Mouse (Mus musculus) CH12F3 (cell line): Measurements from ENCODE around the gene Bud31.
"Not testable (repeated sequence)": the region's sequence is repeated elsewhere in the genome, so short reads cannot be mapped to it uniquely, and the experiment has no call there.

Experiments
- in situ Hi-C: fragments of 300-500 bp; cut with MboI; formaldehyde crosslinking; loops from 2 replicates; pipeline ENCODE4 v1.14.3; 2020; ENCODE audit warnings: low sequenced_read_pairs

Bud31 gene

GRCm38 (mm10) chr5:145139571-145140519, at the start of gene Bud31, which contains the start of gene Pdap1:
Gene Bud31, plus strand, starts transcription at chr5:145140362.
Gene Pdap1, minus strand, starts transcription at chr5:145140238.
- in situ Hi-C loops, result no loop called here

GRCm38 (mm10) chr5:145096195-145096594, 44.0 kb upstream of the Bud31 start:
- in situ Hi-C loops, result no loop called here

- in situ Hi-C loops, result no loop called here
Observed at GRCm38 (mm10) chr5:145098340-145098821, 41.8 kb upstream of the Bud31 start.

GRCm38 (mm10) chr5:145100960-145101359, 39.2 kb upstream of the Bud31 start:
- in situ Hi-C loops, result no loop called here

GRCm38 (mm10) chr5:145101451-145101850, 38.7 kb upstream of the Bud31 start:
- in situ Hi-C loops, result not testable (repeated sequence)

GRCm38 (mm10) chr5:145102706-145103105, 37.5 kb upstream of the Bud31 start:
- in situ Hi-C loops, result no loop called here

- in situ Hi-C loops, result no loop called here
Observed at GRCm38 (mm10) chr5:145104328-145104727, 35.8 kb upstream of the Bud31 start.

GRCm38 (mm10) chr5:145105694-145106275, 34.4 kb upstream of the Bud31 start:
- in situ Hi-C loops, result no loop called here

GRCm38 (mm10) chr5:145110401-145110800, 29.8 kb upstream of the Bud31 start:
- in situ Hi-C loops, result no loop called here

- in situ Hi-C loops, result no loop called here
Observed at GRCm38 (mm10) chr5:145112566-145112965, 27.6 kb upstream of the Bud31 start.

GRCm38 (mm10) chr5:145113416-145113815, 26.7 kb upstream of the Bud31 start:
- in situ Hi-C loops, result no loop called here

GRCm38 (mm10) chr5:145114071-145114605, 26.0 kb upstream of the Bud31 start, which contains the start of gene Arpc1b:
Gene Arpc1b, plus strand, starts transcription at chr5:145114215.
- in situ Hi-C loops, result no loop called here

GRCm38 (mm10) chr5:145114606-145115473, 25.3 kb upstream of the Bud31 start:
- in situ Hi-C loops, result no loop called here

GRCm38 (mm10) chr5:145115736-145116135, 24.4 kb upstream of the Bud31 start:
- in situ Hi-C loops, result no loop called here

- in situ Hi-C loops, result no loop called here
Observed at GRCm38 (mm10) chr5:145116316-145116715, 23.8 kb upstream of the Bud31 start.

- in situ Hi-C loops, result no loop called here
Observed at GRCm38 (mm10) chr5:145116916-145117315, 23.2 kb upstream of the Bud31 start.

- in situ Hi-C loops, result no loop called here
Observed at GRCm38 (mm10) chr5:145118005-145118404, 22.2 kb upstream of the Bud31 start.

GRCm38 (mm10) chr5:145118461-145118860, 21.7 kb upstream of the Bud31 start:
- in situ Hi-C loops, result no loop called here

GRCm38 (mm10) chr5:145119385-145119784, 20.8 kb upstream of the Bud31 start:
- in situ Hi-C loops, result no loop called here

GRCm38 (mm10) chr5:145120921-145121320, 19.2 kb upstream of the Bud31 start:
- in situ Hi-C loops, result no loop called here

GRCm38 (mm10) chr5:145123396-145123795, 16.8 kb upstream of the Bud31 start:
- in situ Hi-C loops, result no loop called here
